Mouse (Mus musculus) hindbrain, postnatal 0 days (tissue): Measurements from ENCODE around the gene Dag1. TPM values are rescaled to one million over a fixed set of nuclear protein-coding genes. Genes with fewer than 3 reads are reported as not detected.

Experiments used
- ATAC-seq: fragments of 200-750 bp; cut with Nextera tagmentation; 2 replicates; pipeline ENCODE4 v1.8.0; 2017; ENCODE audit warnings: mild to moderate bottlenecking, moderate TSS enrichment, moderate library complexity
- DNase-seq: peaks from one replicate; pipeline ENCODE4 v3.0.0-alpha.2; 2015; ENCODE audit warnings: low spot score
- H3K27ac ChIP-seq: fragments of 300-500 bp; sonication (generic); 2 replicates; pipeline ENCODE4 v1.5.1; 2014; ENCODE audit warnings: mild to moderate bottlenecking
- H3K27me3 ChIP-seq: fragments of 300-500 bp; sonication (generic); 2 replicates; pipeline ENCODE4 v1.6.1; 2014; ENCODE audit warnings: low read length, mixed read lengths; ENCODE audit not compliant: insufficient read depth
- H3K36me3 ChIP-seq: fragments of 300-500 bp; sonication (generic); 2 replicates; pipeline ENCODE4 v1.6.1; 2014; ENCODE audit warnings: low read length, mixed read lengths; ENCODE audit not compliant: insufficient read depth
- H3K4me1 ChIP-seq: fragments of 300-500 bp; sonication (generic); 2 replicates; pipeline ENCODE4 v1.6.1; 2014; ENCODE audit warnings: antibody characterized with exemption, low read length, mixed read lengths; ENCODE audit not compliant: insufficient read depth
- H3K4me2 ChIP-seq: fragments of 300-500 bp; sonication (generic); 2 replicates; pipeline ENCODE4 v1.6.1; 2014; ENCODE audit warnings: low read depth, mild to moderate bottlenecking, low read length, moderate library complexity, mixed read lengths
- H3K4me3 ChIP-seq: fragments of 300-500 bp; sonication (generic); 2 replicates; pipeline ENCODE4 v1.5.1; 2014; ENCODE audit warnings: low read length
- H3K9ac ChIP-seq: fragments of 300-500 bp; sonication (generic); replicated peaks from 2 replicates; pipeline ENCODE4 v1.6.1; 2014; ENCODE audit warnings: mild to moderate bottlenecking, low read length, moderate library complexity, mixed read lengths
- H3K9me3 ChIP-seq: fragments of 300-500 bp; sonication (generic); 2 replicates; pipeline ENCODE4 v1.6.1; 2016; ENCODE audit warnings: low read length, mixed read lengths
- CTCF ChIP-seq: IDR thresholded peaks from 2 replicates; pipeline ENCODE4 v1.5.1; 2016; ENCODE audit warnings: antibody characterized with exemption, control low read depth, low read depth
- WGBS: fragments of 180-500 bp; shearing (Covaris S2); extraction: QIAGEN DNeasy Blood & Tissue Kit; methylation state at CpG from one replicate; pipeline ENCODE4 v1.1.7; 2014; 5-methylcytosine and 5-hydroxymethylcytosine counted together
- polyA plus RNA-seq: library from polyadenylated mRNA; unstranded; fragments of >200 nt; fragmentation: Nextera tagmentation; extraction: Ambion mirVana; gene quantifications from 2 replicates; pipeline ENCODE4 v1.2.1, GENCODE M21; 2015
- total RNA-seq: library from RNA; depleted of rRNA; stranded (reverse); fragments of >200 nt; gene quantifications from 2 replicates; pipeline ENCODE4 v1.2.3, GENCODE M21; 2014; rRNA removed

Dag1 gene
- total and polyA plus RNA-seq, 2 experiments from 2014 or later = 76.3 to 127 TPM

- Histone ChIP-seq H3K36me3 (no peaks in the 10 kb centered on the region), H3K4me2 (no peak overlapping the region), H3K27me3 (no peaks in the 10 kb centered on the region), H3K27ac (no peak overlapping the region), H3K9ac (no peak overlapping the region), H3K4me1 (no peaks in the 10 kb centered on the region), H3K9me3 (no peaks in the 10 kb centered on the region), H3K4me3 (no peak overlapping the region)
- 92% methylated on average over 5 of the region's 5 CpGs for WGBS
- no peak for TF ChIP-seq CTCF
- ATAC-seq (no peak), DNase-seq (no peak)
Measured at GRCm38 (mm10) chr9:108156786-108157185, 107.0 kb downstream of the Dag1 start.

GRCm38 (mm10) chr9:108154814-108155213, 108.9 kb downstream of the Dag1 start:
- Histone ChIP-seq H3K9ac (no peak overlapping the region), H3K36me3 (no peaks in the 10 kb centered on the region), H3K27me3 (no peaks in the 10 kb centered on the region), H3K9me3 (no peaks in the 10 kb centered on the region), H3K27ac (no peak overlapping the region), H3K4me2 (no peak overlapping the region), H3K4me3 (no peak overlapping the region), H3K4me1 (no peaks in the 10 kb centered on the region)
- ATAC-seq = no peak
- WGBS = 90% methylated on average over 12 of the region's 12 CpGs
- DNase-seq = no peak
- no peak for TF ChIP-seq CTCF

Other genes with a start within 250 kb of the Dag1 start
- gene Gmppb, start 214.7 kb downstream of the Dag1 start, total RNA-seq = 13.0 and 13.3 TPM in 2 replicates
- gene Gmppb, start 214.7 kb downstream of the Dag1 start, polyA plus RNA-seq = 17.1 and 18.1 TPM in 2 replicates
- 4.8 and 6.1 TPM in 2 replicates for gene Amigo3, start 210.8 kb downstream of the Dag1 start, total RNA-seq
- gene Amigo3, start 210.8 kb downstream of the Dag1 start, polyA plus RNA-seq = 1.8 and 2.1 TPM in 2 replicates
- gene Mst1, start 183.5 kb downstream of the Dag1 start, total RNA-seq = 0.29 TPM in 1 of 2 replicates, not detected in the other
- gene Mst1, start 183.5 kb downstream of the Dag1 start, polyA plus RNA-seq = not detected in 2 replicates
- gene Rnf123, start 180.6 kb downstream of the Dag1 start, total RNA-seq = 59.0 and 60.4 TPM in 2 replicates
- gene Rnf123, start 180.6 kb downstream of the Dag1 start, polyA plus RNA-seq = 41.8 and 43.8 TPM in 2 replicates
- gene Apeh, start 169.4 kb downstream of the Dag1 start, total RNA-seq = 47.8 and 53.3 TPM in 2 replicates
- 39.6 and 40.4 TPM in 2 replicates for gene Apeh, start 169.4 kb downstream of the Dag1 start, polyA plus RNA-seq
- 53.9 and 60.7 TPM in 2 replicates for gene Bsn, start 73.6 kb downstream of the Dag1 start, total RNA-seq
- gene Bsn, start 73.6 kb downstream of the Dag1 start, polyA plus RNA-seq = 6.5 and 7.4 TPM in 2 replicates
- gene Nicn1, start 26.5 kb upstream of the Dag1 start, total RNA-seq = 79.8 and 108 TPM in 2 replicates
- 114 and 118 TPM in 2 replicates for gene Nicn1, start 26.5 kb upstream of the Dag1 start, polyA plus RNA-seq
- 22.5 and 27.1 TPM in 2 replicates for gene Amt, start 32.9 kb upstream of the Dag1 start, total RNA-seq
- 28.5 and 32.9 TPM in 2 replicates for gene Amt, start 32.9 kb upstream of the Dag1 start, polyA plus RNA-seq
- gene Rhoa, start 42.2 kb upstream of the Dag1 start, total RNA-seq = 105 and 106 TPM in 2 replicates
- 268 and 276 TPM in 2 replicates for gene Rhoa, start 42.2 kb upstream of the Dag1 start, polyA plus RNA-seq
- gene Tcta, start 42.2 kb upstream of the Dag1 start, total RNA-seq = 65.2 and 66.5 TPM in 2 replicates
- gene Tcta, start 42.2 kb upstream of the Dag1 start, polyA plus RNA-seq = 79.4 and 80.3 TPM in 2 replicates
- 224 and 226 TPM in 2 replicates for gene Gpx1, start 74.9 kb upstream of the Dag1 start, total RNA-seq
- 426 and 460 TPM in 2 replicates for gene Gpx1, start 74.9 kb upstream of the Dag1 start, polyA plus RNA-seq
- gene Usp4, start 83.9 kb upstream of the Dag1 start, total RNA-seq = 92.0 and 97.8 TPM in 2 replicates
- 93.4 and 94.4 TPM in 2 replicates for gene Usp4, start 83.9 kb upstream of the Dag1 start, polyA plus RNA-seq
- 0.43 and 2.8 TPM in 2 replicates for gene 1700102P08Rik, start 128.8 kb upstream of the Dag1 start, total RNA-seq
- gene 1700102P08Rik, start 128.8 kb upstream of the Dag1 start, polyA plus RNA-seq = 0.61 and 0.81 TPM in 2 replicates
- 0.97 and 1.2 TPM in 2 replicates for gene Ccdc36, start 164.5 kb upstream of the Dag1 start, total RNA-seq
- gene Ccdc36, start 164.5 kb upstream of the Dag1 start, polyA plus RNA-seq = 1.7 TPM in 2 replicates
- not detected in 2 replicates for gene BC048562, start 172.5 kb upstream of the Dag1 start, total RNA-seq
- gene BC048562, start 172.5 kb upstream of the Dag1 start, polyA plus RNA-seq = not detected in 2 replicates
- 32.9 and 37.2 TPM in 2 replicates for gene Ccdc71, start 196.6 kb upstream of the Dag1 start, total RNA-seq
- 46.9 and 55.9 TPM in 2 replicates for gene Ccdc71, start 196.6 kb upstream of the Dag1 start, polyA plus RNA-seq
- gene Klhdc8b, start 197.6 kb upstream of the Dag1 start, total RNA-seq = 62.6 and 72.8 TPM in 2 replicates
- gene Klhdc8b, start 197.6 kb upstream of the Dag1 start, polyA plus RNA-seq = 44.9 and 46.5 TPM in 2 replicates
- gene Lamb2, start 215.8 kb upstream of the Dag1 start, total RNA-seq = 77.5 and 99.8 TPM in 2 replicates
- gene Lamb2, start 215.8 kb upstream of the Dag1 start, polyA plus RNA-seq = 16.0 and 18.6 TPM in 2 replicates
- gene Usp19, start 226.6 kb upstream of the Dag1 start, total RNA-seq = 87.6 and 104 TPM in 2 replicates
- 51.6 and 52.0 TPM in 2 replicates for gene Usp19, start 226.6 kb upstream of the Dag1 start, polyA plus RNA-seq
- 153 and 175 TPM in 2 replicates for gene Qars, start 243.7 kb upstream of the Dag1 start, total RNA-seq
- 55.2 and 58.3 TPM in 2 replicates for gene Qars, start 243.7 kb upstream of the Dag1 start, polyA plus RNA-seq